Mouse (Mus musculus) MEL-GATA-1-ER (cell line): Measurements from ENCODE around the gene Gm27029.
"Not testable (repeated sequence)": the region's sequence is repeated elsewhere in the genome, so short reads cannot be mapped to it uniquely, and the experiment has no call there.

Experiments
- DNase-seq: peaks from one replicate; pipeline ENCODE4 v3.0.0-alpha.2; 2012; ENCODE audit warnings: low read depth; ENCODE audit errors: extremely low read depth

The Gm27029 gene

GRCm38 (mm10) chr11:101424925-101425813, 573 bp upstream of the Gm27029 start, which contains the start of the genes Rundc1 and Ptges3l:
Gene Rundc1 (plus strand): TSS chr11:101425085.
Gene Ptges3l (minus strand): TSS chr11:101425333.
- DNase-seq: peak; percentile 87

GRCm38 (mm10) chr11:101420148-101420547, 4.4 kb downstream of the Gm27029 start:
- no peak for DNase-seq

- DNase-seq: no peak
Observed at GRCm38 (mm10) chr11:101419610-101420009, 5.0 kb downstream of the Gm27029 start.

DNA sequence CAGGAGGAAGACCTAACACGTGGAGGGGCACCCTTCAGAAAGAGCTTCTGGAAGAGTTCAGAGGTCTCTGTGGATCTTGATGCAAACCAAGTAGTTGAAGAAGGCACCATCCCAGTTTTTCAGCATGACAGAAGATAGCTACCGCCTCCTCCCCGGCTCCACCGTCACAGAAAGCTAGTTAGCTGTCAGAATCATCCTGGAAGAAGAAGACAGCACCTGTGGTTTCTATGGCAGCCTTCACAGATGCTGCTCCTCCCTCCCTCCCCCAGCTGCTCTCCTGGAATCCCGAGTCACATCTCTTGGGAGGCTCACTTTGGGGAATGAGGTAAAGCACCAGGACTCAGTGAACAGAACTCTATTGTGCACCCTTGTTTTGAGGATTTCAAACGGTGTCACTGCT, 5.6 kb downstream of the Gm27029 start:
- DNase-seq: no peak

- DNase-seq: no peak
Observed at GRCm38 (mm10) chr11:101417101-101417855, 7.3 kb downstream of the Gm27029 start, which contains the start of gene Aarsd1. Gene Aarsd1 (minus strand): TSS chr11:101417615.

GRCm38 (mm10) chr11:101416433-101417100, 8.0 kb downstream of the Gm27029 start:
- no peak for DNase-seq

GRCm38 (mm10) chr11:101415306-101415705, 9.3 kb downstream of the Gm27029 start:
- no peak for DNase-seq

GRCm38 (mm10) chr11:101395110-101395509, 29.5 kb downstream of the Gm27029 start:
- peak; percentile 50 for DNase-seq

GRCm38 (mm10) chr11:101381817-101382216, 42.8 kb downstream of the Gm27029 start:
- DNase-seq: no peak

DNA sequence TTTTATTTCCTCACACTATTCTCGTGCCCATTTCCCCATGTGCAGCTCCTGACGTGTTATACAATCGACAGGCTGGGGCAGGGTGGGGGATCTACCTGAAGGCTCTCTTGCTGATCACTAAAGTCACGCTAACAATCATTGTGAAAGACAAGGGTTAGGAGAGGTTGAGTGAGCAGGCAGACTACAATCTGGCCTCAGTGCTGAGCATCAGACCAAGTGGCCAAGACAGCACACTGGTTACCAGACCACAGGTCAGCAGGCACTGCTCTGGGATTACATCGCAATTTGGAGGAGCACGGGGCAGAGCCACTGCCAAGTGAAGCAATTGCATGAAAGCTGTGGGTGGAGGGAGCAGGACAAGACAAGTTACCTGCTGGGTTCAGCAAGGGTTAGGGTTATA, 45.7 kb downstream of the Gm27029 start:
- DNase-seq: no peak

- DNase-seq: not testable (repeated sequence)
Observed at GRCm38 (mm10) chr11:101378196-101378595, 46.4 kb downstream of the Gm27029 start.

GRCm38 (mm10) chr11:101374421-101374938, 50.1 kb downstream of the Gm27029 start:
- no peak for DNase-seq

- no peak for DNase-seq
Observed at GRCm38 (mm10) chr11:101370141-101370540, 54.5 kb downstream of the Gm27029 start.

GRCm38 (mm10) chr11:101367326-101367935, 57.2 kb downstream of the Gm27029 start, which contains the start of gene G6pc:
Gene G6pc (plus strand): TSS chr11:101367561.
- DNase-seq: no peak

DNA sequence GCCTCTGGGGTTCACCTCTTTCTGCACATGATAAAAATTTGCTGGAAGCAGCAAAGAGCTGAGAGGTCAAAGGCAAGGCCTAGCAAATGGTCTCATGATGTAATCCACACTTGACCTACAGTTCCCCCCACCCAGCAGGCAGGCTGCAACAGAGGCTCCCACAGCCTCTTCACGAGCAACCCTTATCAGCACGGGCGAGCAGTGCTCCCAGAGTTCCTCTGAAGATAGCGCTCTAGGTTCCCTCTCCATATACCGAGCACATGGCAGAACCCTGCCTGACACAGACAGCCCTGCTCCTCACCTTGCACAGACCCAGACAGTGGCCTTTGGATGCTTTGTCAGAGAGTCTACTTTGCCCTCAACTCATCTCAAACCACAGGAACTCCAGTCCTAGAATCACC, 60.1 kb downstream of the Gm27029 start:
- DNase-seq: peak; percentile 13

- no peak for DNase-seq
Observed at GRCm38 (mm10) chr11:101360651-101361113, 63.9 kb downstream of the Gm27029 start.

GRCm38 (mm10) chr11:101359776-101360175, 64.8 kb downstream of the Gm27029 start:
- DNase-seq: no peak

- DNase-seq: peak; percentile 41
Observed at GRCm38 (mm10) chr11:101357505-101358182, 67.0 kb downstream of the Gm27029 start.
